Mouse (Mus musculus) embryonic fibroblast, embryonic 13.5 days (primary cell): ENCODE measurements at regions not wholly inside any gene's neighbourhood (a gene's known extent, or its start where the extent isn't known, plus 50 kb on each side); places are given as distances from the start of the nearest gene placed in this dataset.

Experiments used
- CTCF ChIP-seq: IDR thresholded peaks from 2 replicates; pipeline ENCODE4 v1.5.1; 2011; ENCODE audit warnings: mild to moderate bottlenecking, control low read depth, low read length, moderate library complexity, borderline replicate concordance; ENCODE audit not compliant: insufficient read depth
- POLR2A ChIP-seq: IDR thresholded peaks from 2 replicates; pipeline ENCODE4 v1.6.1; 2011; ENCODE audit warnings: low read depth, mild to moderate bottlenecking, control low read depth, low read length, moderate library complexity

DNA sequence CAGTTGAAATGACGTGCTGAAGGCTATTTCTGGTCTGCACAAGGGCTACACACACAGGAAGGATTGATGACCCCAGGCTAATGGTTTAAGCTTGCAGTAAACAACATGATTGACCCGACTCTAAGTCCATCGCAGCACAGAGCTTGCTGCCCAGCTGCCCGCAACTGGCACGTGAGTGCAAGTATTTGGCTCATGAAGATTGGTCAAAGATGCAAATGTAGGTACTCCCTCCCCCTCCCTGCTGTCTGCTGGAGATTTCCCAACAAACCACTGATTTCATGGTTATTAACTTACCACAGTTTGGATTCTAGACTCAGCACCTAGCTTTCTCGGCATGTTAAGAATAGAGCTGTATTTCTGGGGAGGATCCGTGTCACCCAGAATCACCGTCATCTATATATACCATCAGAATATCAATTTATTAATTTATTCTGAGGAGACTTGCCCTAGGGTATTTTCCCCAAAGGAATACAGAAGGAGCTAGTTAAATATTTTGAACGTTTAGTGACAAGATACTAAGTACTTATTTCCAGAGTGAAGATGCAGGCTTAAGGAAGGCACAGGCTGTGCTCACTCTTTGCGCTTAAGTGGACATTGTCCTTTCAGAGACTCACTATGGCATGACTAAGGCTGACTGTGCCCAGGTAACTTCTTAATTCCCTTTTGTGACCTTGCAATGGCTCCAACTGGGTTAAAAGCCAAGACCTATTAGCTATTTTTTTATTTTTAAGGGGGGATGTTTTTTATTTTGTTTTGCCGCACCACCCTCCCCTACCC is 57.7 kb upstream of the Atrnl1 start:
- TF ChIP-seq POLR2A (no peak), CTCF (no peak)
